Mouse (Mus musculus): ENCODE measurements around the gene Gan. TPM values are rescaled to one million over a fixed set of nuclear protein-coding genes. Genes with fewer than 3 reads are reported as not detected.
A peak's percentile ranks its signal among the peaks of the same experiment; 100 is the strongest.

Gan gene
- total and polyA plus RNA-seq, 3 experiments = 1.5 to 2.9 (median 2.8) TPM

DNA sequence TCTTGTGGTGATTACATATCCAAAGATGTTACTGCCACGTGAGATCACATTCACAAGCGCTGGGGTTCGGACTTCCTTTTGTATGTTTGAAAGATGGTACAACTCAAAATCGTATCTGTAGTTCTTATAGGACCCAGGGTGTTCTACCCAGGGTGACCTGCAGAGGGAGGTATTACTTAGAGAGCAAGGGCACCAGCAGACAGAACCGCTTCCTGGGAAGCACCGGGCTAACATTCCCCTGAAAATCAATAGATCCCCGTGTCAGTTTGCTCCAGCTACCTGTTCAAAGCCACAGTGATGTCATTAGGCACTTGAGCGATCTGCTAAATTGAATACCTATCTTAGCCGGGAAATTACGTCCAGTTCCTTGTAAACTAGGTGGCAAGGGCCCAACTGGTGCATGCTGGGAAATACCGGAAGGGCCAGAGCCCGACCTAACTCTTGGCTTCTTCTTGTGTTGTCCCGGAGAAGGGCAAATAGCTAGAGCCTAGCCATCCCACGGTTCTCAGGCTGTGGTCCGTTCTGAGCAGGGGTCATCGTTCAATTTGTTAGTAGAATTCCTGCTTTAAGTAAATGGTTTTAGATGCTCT, 48.0 kb upstream of the Gan start:
- H3K27ac ChIP-seq (ENCODE audit: insufficient read depth, low read depth) = no peak overlapping the region
- no peaks in the 10 kb centered on the region for H3K27me3 ChIP-seq (replicated peaks)
- no peak overlapping the region for H3K4me2 ChIP-seq (ENCODE audit: insufficient read depth, low read depth, poor library complexity, severe bottlenecking)
- H3K4me1 ChIP-seq (ENCODE audit: control insufficient read depth in 1 of 2, insufficient read depth in 2 of 2) = peaks cover 2 to 3% of the 10 kb centered on the region in 2 experiments; a peak in 2 of 4 replicates
- no peak for TF ChIP-seq BHLHE40 (IDR thresholded peaks at IDR 0.05; ENCODE audit: low read depth, low read length)
- TF ChIP-seq RAD21 (IDR thresholded peaks at IDR 0.05; ENCODE audit: low read depth, low read length) = peak; percentile 52
- TF ChIP-seq CTCF (conservative IDR thresholded peaks at IDR 0.05 in 1 of 2, IDR thresholded peaks at IDR 0.05 in 1 of 2; ENCODE audit: low read depth in 2 of 2, low read length in 2 of 2) = peak; percentile 41 to 70
- TF ChIP-seq SMC3 (IDR thresholded peaks at IDR 0.05; ENCODE audit: low read depth, low read length) = peak; percentile 56
- DNase-seq (ENCODE audit: extremely low read depth) = peak; percentile 53
- H3K4me3 ChIP-seq (replicated peaks in 1 of 3; ENCODE audit: low read depth in 2 of 3, low read length in 2 of 3, poor library complexity in 1 of 3) = no peak overlapping the region
- no peaks in the 10 kb centered on the region for H3K79me2 ChIP-seq (replicated peaks; ENCODE audit: control insufficient read depth, extremely low read depth, insufficient read depth, poor library complexity, severe bottlenecking)
- H3K9ac ChIP-seq (ENCODE audit: insufficient read depth, low read depth) = no peak overlapping the region
- no peaks in the 10 kb centered on the region for H3K36me3 ChIP-seq (replicated peaks in 1 of 2; ENCODE audit: control insufficient read depth in 1 of 2, insufficient read depth in 1 of 2, low read length in 1 of 2)
- H3K9me3 ChIP-seq (replicated peaks; ENCODE audit: low read length) = peaks cover 5% of the 10 kb centered on the region
- dilution Hi-C loops (cut with MboI; ENCODE audit: extremely low pct_ligation_motif_present, extremely low pct_unique_long_range_greater_than_20kb, low sequenced_read_pairs) = no loop called here
- in situ Hi-C loops (cut with MboI; ENCODE audit: low pct_ligation_motif_present, low pct_unique_long_range_greater_than_20kb, low sequenced_read_pairs) = loop anchor here (5.0 kb wide), 1 partner anchor 362 kb away; no protein-coding TSS in a partner anchor

DNA sequence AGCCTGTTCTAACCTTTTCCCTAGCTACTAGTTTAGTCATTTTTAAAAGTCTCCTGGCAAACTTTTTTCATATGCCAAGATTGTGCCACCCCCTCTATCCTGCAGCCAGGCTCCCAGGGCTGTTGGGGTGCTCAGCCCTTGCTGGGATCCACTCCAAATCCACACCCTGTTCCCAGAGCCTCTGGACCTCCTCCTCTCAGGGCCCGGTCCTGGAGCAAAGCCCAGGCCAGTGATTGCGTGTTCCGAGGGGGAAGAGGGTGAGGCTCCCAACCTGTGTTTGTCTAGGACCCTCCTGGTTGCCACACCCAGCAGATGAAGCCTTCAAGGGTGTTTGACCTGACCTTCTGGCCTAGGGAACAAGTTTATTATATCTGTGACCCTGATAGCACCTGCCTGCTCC, 46.3 kb upstream of the Gan start:
- no peak overlapping the region for H3K4me3 ChIP-seq (replicated peaks in 1 of 3; ENCODE audit: low read depth in 2 of 3, low read length in 2 of 3, poor library complexity in 1 of 3)
- peaks cover 5% of the 10 kb centered on the region for H3K9me3 ChIP-seq (replicated peaks; ENCODE audit: low read length)
- no peaks in the 10 kb centered on the region for H3K27me3 ChIP-seq (replicated peaks)
- in situ Hi-C loops (cut with MboI; ENCODE audit: low pct_ligation_motif_present, low pct_unique_long_range_greater_than_20kb, low sequenced_read_pairs) = loop anchor here (5.0 kb wide), 1 partner anchor 361 kb away; no protein-coding TSS in a partner anchor
- H3K36me3 ChIP-seq (replicated peaks in 1 of 2; ENCODE audit: control insufficient read depth in 1 of 2, insufficient read depth in 1 of 2, low read length in 1 of 2) = no peaks in the 10 kb centered on the region
- no peak for TF ChIP-seq GABPA (IDR thresholded peaks at IDR 0.05; ENCODE audit: insufficient replicate concordance, low read depth, low read length)
- no peak for TF ChIP-seq ZMIZ1 (IDR thresholded peaks at IDR 0.05; ENCODE audit: low read depth, low read length)
- no peak for TF ChIP-seq MXI1 (IDR thresholded peaks at IDR 0.05; ENCODE audit: low read depth, low read length)
- TF ChIP-seq JUND (conservative IDR thresholded peaks at IDR 0.05; ENCODE audit: low read depth, low read length) = no peak
- no peak for TF ChIP-seq CTCF (conservative IDR thresholded peaks at IDR 0.05 in 1 of 2, IDR thresholded peaks at IDR 0.05 in 1 of 2; ENCODE audit: low read depth in 2 of 2, low read length in 2 of 2)
- no peak for TF ChIP-seq JUN (IDR thresholded peaks at IDR 0.05; ENCODE audit: insufficient read depth, low read depth, low read length)
- TF ChIP-seq USF1 (IDR thresholded peaks at IDR 0.05; ENCODE audit: low read depth, low read length) = no peak
- no peak for TF ChIP-seq SMC3 (IDR thresholded peaks at IDR 0.05; ENCODE audit: low read depth, low read length)
- TF ChIP-seq TBP (conservative IDR thresholded peaks at IDR 0.05; ENCODE audit: low read depth, low read length) = no peak
- TF ChIP-seq E2F4 (IDR thresholded peaks at IDR 0.05; ENCODE audit: insufficient replicate concordance, low read depth, low read length) = no peak
- TF ChIP-seq CHD2 (IDR thresholded peaks at IDR 0.05; ENCODE audit: low read length) = no peak
- TF ChIP-seq BHLHE40 (IDR thresholded peaks at IDR 0.05; ENCODE audit: low read depth, low read length) = no peak
- TF ChIP-seq HCFC1 (IDR thresholded peaks at IDR 0.05; ENCODE audit: low read depth, low read length) = no peak
- dilution Hi-C loops (cut with MboI; ENCODE audit: extremely low pct_ligation_motif_present, extremely low pct_unique_long_range_greater_than_20kb, low sequenced_read_pairs) = no loop called here
- no peak overlapping the region for H3K27ac ChIP-seq (ENCODE audit: insufficient read depth, low read depth)
- no peak overlapping the region for H3K9ac ChIP-seq (ENCODE audit: insufficient read depth, low read depth)
- H3K79me2 ChIP-seq (replicated peaks; ENCODE audit: control insufficient read depth, extremely low read depth, insufficient read depth, poor library complexity, severe bottlenecking) = no peaks in the 10 kb centered on the region
- no peak overlapping the region for H3K4me2 ChIP-seq (ENCODE audit: insufficient read depth, low read depth, poor library complexity, severe bottlenecking)
- no peak for DNase-seq (ENCODE audit: extremely low read depth)
- peaks cover 3 to 7% of the 10 kb centered on the region in 2 experiments; a peak in 2 of 4 replicates for H3K4me1 ChIP-seq (ENCODE audit: control insufficient read depth in 1 of 2, insufficient read depth in 2 of 2)

Data from CH12.LX (cell line).